Mouse (Mus musculus) midbrain, embryonic 11.5 days (tissue): ENCODE data around the gene Lgals3bp. TPM values are rescaled to one million over a fixed set of nuclear protein-coding genes. Genes with fewer than 3 reads are reported as not detected.
A peak's percentile ranks its signal among the peaks of the same experiment; 100 is the strongest.
"Not testable (repeated sequence)": the region's sequence is repeated elsewhere in the genome, so short reads cannot be mapped to it uniquely, and the experiment has no call there.

ENCODE experiments used
- ATAC-seq: fragments of 200-750 bp; cut with Nextera tagmentation; 2 replicates; pipeline ENCODE4 v1.8.0; 2017; ENCODE audit warnings: moderate TSS enrichment, moderate library complexity; ENCODE audit not compliant: low FRiP score
- DNase-seq: peaks from one replicate; pipeline ENCODE4 v3.0.0; 2015; ENCODE audit warnings: low spot score; ENCODE audit errors: missing footprints
- H3K27ac ChIP-seq: fragments of 300-500 bp; sonication (generic); 2 replicates; pipeline ENCODE4 v1.5.1; 2014; ENCODE audit warnings: low read depth, low read length
- H3K27me3 ChIP-seq: fragments of 300-500 bp; sonication (generic); 2 replicates; pipeline ENCODE4 v1.6.1; 2014; ENCODE audit warnings: mild to moderate bottlenecking, low read length, moderate library complexity, mixed read lengths; ENCODE audit not compliant: control insufficient read depth, insufficient read depth
- H3K36me3 ChIP-seq: fragments of 300-500 bp; sonication (generic); 2 replicates; pipeline ENCODE4 v1.6.1; 2014; ENCODE audit warnings: mild to moderate bottlenecking, low read length, moderate library complexity, mixed read lengths; ENCODE audit not compliant: control insufficient read depth, insufficient read depth
- H3K4me1 ChIP-seq: fragments of 300-500 bp; sonication (generic); 2 replicates; pipeline ENCODE4 v1.6.1; 2014; ENCODE audit warnings: low read length; ENCODE audit not compliant: control insufficient read depth, insufficient read depth
- H3K4me2 ChIP-seq: fragments of 300-500 bp; sonication (generic); 2 replicates; pipeline ENCODE4 v1.6.1; 2014; ENCODE audit warnings: mild to moderate bottlenecking, moderate library complexity
- H3K4me3 ChIP-seq: fragments of 300-500 bp; sonication (generic); 2 replicates; pipeline ENCODE4 v1.5.1; 2014; ENCODE audit warnings: low read depth, low read length
- H3K9ac ChIP-seq: fragments of 300-500 bp; sonication (generic); 2 replicates; pipeline ENCODE4 v1.6.1; 2014; ENCODE audit warnings: low read length
- H3K9me3 ChIP-seq: fragments of 300-500 bp; sonication (generic); 2 replicates; pipeline ENCODE4 v1.6.1; 2016; ENCODE audit warnings: low read length; ENCODE audit not compliant: control insufficient read depth
- WGBS: fragments of 180-500 bp; shearing (Covaris S2); extraction: QIAGEN DNeasy Blood & Tissue Kit; methylation state at CpG from one replicate; pipeline ENCODE4 v1.1.7; 2014; 5-methylcytosine and 5-hydroxymethylcytosine counted together
- polyA plus RNA-seq: library from polyadenylated mRNA; unstranded; fragments of >200 nt; fragmentation: Nextera tagmentation; extraction: Ambion mirVana; gene quantifications from 2 replicates; pipeline ENCODE4 v1.2.1, GENCODE M21; 2014

Lgals3bp gene
- polyA plus RNA-seq, 1 experiment from 2014 or later = 1.8 TPM

DNA sequence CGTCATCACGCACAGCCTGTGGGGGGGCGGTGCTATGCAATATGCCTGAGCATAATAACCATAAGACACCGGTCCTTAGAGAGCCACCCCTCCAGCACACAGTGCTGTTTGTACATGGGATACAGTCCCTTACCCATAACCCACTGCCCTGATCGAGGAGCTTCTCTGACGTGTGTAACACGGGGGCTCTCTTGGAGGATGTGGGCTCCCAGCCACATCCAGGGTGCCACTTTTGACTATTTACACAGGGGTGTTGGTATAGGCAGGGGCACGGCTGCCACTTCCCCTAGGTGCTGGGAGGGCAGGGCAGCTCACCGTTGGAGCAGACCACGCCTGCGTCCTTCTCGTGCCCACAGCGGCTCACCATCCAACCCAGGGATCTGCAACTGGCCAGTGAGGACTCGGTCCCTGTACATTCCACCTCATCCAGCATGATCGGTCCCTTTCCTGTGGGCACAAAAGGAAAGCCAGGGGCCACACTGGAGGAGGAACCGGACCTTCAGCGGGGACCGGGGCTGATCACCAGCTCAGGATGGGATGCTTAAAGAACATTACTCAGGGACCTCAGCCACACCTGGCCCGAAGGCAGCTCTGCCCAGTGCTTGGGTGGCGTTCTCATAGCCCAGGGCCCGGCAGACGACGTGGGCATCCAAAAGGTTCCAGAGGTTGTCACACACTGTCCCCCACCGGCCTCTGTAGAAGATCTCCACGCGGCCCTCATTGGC, 3.9 kb downstream of the Lgals3bp start:
- 94% methylated on average over 26 of the region's 26 CpGs for WGBS
- Histone ChIP-seq H3K9me3 (no peaks in the 10 kb centered on the region), H3K27me3 (no peaks in the 10 kb centered on the region), H3K9ac (no peak overlapping the region), H3K4me2 (no peak overlapping the region), H3K4me1 (no peaks in the 10 kb centered on the region), H3K36me3 (no peaks in the 10 kb centered on the region), H3K4me3 (no peak overlapping the region), H3K27ac (no peak overlapping the region)
- ATAC-seq = no peak
- DNase-seq = no peak

- no peak overlapping the region for H3K27ac ChIP-seq
- 63% methylated on average over 6 of the region's 6 CpGs for WGBS
- H3K9ac ChIP-seq = no peak overlapping the region
- DNase-seq = no peak
- H3K4me2 ChIP-seq = no peak overlapping the region
- no peaks in the 10 kb centered on the region for H3K27me3 ChIP-seq
- H3K9me3 ChIP-seq = no peaks in the 10 kb centered on the region
- H3K4me3 ChIP-seq = no peak overlapping the region
- no peaks in the 10 kb centered on the region for H3K36me3 ChIP-seq
- no peaks in the 10 kb centered on the region for H3K4me1 ChIP-seq
- ATAC-seq = no peak
Measured at GRCm38 (mm10) chr11:118394538-118394937, 7.4 kb downstream of the Lgals3bp start.

DNA sequence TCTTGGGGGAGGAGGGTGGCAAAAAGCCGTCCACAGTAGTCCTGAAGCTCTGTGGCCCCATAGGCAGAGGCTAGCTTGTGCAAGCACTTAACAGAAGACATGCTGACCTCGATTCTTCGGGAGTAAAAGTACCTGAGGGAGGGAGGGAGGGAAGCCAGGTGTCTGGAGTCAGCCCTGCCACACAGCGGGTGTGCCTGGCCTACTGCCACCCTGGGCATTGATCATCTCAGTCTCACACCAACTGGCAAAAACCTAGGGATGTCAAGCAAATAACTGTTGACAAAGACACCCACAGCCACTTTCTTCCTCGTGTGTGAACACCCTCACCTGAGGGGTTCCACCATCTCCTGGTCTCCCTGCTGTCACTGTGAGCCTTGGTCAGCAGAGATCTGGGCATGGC, 7.9 kb downstream of the Lgals3bp start:
- Histone ChIP-seq H3K27ac (no peak overlapping the region), H3K4me2 (no peak overlapping the region), H3K36me3 (no peaks in the 10 kb centered on the region), H3K4me3 (no peak overlapping the region), H3K27me3 (no peaks in the 10 kb centered on the region), H3K9ac (no peak overlapping the region), H3K4me1 (no peaks in the 10 kb centered on the region), H3K9me3 (no peaks in the 10 kb centered on the region)
- 78% methylated on average over 5 of the region's 5 CpGs for WGBS
- ATAC-seq (no peak), DNase-seq (no peak)

- not testable (repeated sequence) for H3K27ac ChIP-seq, H3K4me3 ChIP-seq, ATAC-seq, DNase-seq, H3K9ac ChIP-seq, H3K36me3 ChIP-seq, H3K4me2 ChIP-seq, H3K4me1 ChIP-seq, H3K9me3 ChIP-seq, H3K27me3 ChIP-seq
- 92% methylated on average over 13 of the region's 13 CpGs for WGBS
Measured at GRCm38 (mm10) chr11:118387816-118388215, 14.1 kb downstream of the Lgals3bp start.

- peak; percentile 97 for DNase-seq
- H3K36me3 ChIP-seq = no peaks in the 10 kb centered on the region
- 0 out of 2 replicates have a peak, but pooled peaks have one; percentile 22 for ATAC-seq
- no peak overlapping the region for H3K27ac ChIP-seq
- no peaks in the 10 kb centered on the region for H3K27me3 ChIP-seq
- 46% methylated on average over 11 of the region's 11 CpGs for WGBS
- no peaks in the 10 kb centered on the region for H3K9me3 ChIP-seq
- no peak overlapping the region for H3K4me2 ChIP-seq
- no peak overlapping the region for H3K4me3 ChIP-seq
- H3K9ac ChIP-seq = no peak overlapping the region
- H3K4me1 ChIP-seq = no peaks in the 10 kb centered on the region
Measured at GRCm38 (mm10) chr11:118379251-118380009, 22.5 kb downstream of the Lgals3bp start.

- H3K4me3 ChIP-seq = no peak overlapping the region
- DNase-seq (no peak), ATAC-seq (no peak)
- no peaks in the 10 kb centered on the region for H3K9me3 ChIP-seq
- no peaks in the 10 kb centered on the region for H3K27me3 ChIP-seq
- H3K27ac ChIP-seq = no peak overlapping the region
- no peaks in the 10 kb centered on the region for H3K4me1 ChIP-seq
- H3K4me2 ChIP-seq = no peak overlapping the region
- 83% methylated on average over 6 of the region's 6 CpGs for WGBS
- H3K9ac ChIP-seq = no peak overlapping the region
- no peaks in the 10 kb centered on the region for H3K36me3 ChIP-seq
Measured at GRCm38 (mm10) chr11:118378656-118379055, 23.2 kb downstream of the Lgals3bp start.

GRCm38 (mm10) chr11:118376323-118376722, 25.6 kb downstream of the Lgals3bp start:
- not testable (repeated sequence) for H3K36me3 ChIP-seq, H3K9ac ChIP-seq, H3K4me2 ChIP-seq, H3K27ac ChIP-seq, DNase-seq, H3K4me3 ChIP-seq, H3K9me3 ChIP-seq, H3K4me1 ChIP-seq, H3K27me3 ChIP-seq, ATAC-seq

DNA sequence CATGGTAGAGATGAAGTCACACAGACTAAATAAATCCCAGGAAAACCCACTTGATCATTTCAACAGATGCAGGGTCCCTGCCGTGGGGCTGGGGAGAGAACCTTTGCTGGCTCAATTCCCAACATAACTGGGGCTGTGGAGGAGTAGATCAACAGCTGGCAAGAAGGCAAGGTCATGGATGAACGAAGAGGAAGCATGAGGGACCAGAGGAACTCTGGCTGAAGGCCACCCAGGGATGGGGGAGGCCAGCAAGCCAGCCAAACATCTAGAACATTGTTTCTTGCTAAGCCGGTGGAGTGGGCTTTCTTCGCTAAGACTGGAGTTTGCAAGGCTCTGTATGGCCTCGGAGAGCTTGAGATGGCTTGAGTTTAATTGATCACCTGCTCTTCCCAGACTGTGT, 26.0 kb downstream of the Lgals3bp start:
- Histone ChIP-seq H3K27me3 (no peaks in the 10 kb centered on the region), H3K4me3 (no peak overlapping the region), H3K4me1 (no peaks in the 10 kb centered on the region), H3K27ac (no peak overlapping the region), H3K4me2 (no peak overlapping the region), H3K9me3 (no peaks in the 10 kb centered on the region), H3K9ac (no peak overlapping the region), H3K36me3 (no peaks in the 10 kb centered on the region)
- DNase-seq (peak; percentile 56), ATAC-seq (no peak)
- WGBS = 91% methylated on average over 5 of the region's 5 CpGs

- Histone ChIP-seq H3K27me3 (no peaks in the 10 kb centered on the region), H3K4me2 (no peak overlapping the region), H3K27ac (no peak overlapping the region), H3K9ac (no peak overlapping the region), H3K4me3 (no peak overlapping the region), H3K9me3 (no peaks in the 10 kb centered on the region), H3K4me1 (no peaks in the 10 kb centered on the region), H3K36me3 (no peaks in the 10 kb centered on the region)
- peak; percentile 66 for DNase-seq
- WGBS = 85% methylated on average over 8 of the region's 8 CpGs
- no peak for ATAC-seq
Measured at GRCm38 (mm10) chr11:118375461-118375860, 26.4 kb downstream of the Lgals3bp start.
